Mouse (Mus musculus) inflammation-experienced regulatory T-cells (primary cell): ENCODE results near the gene Olfr1036. TPM values are rescaled to one million over a fixed set of nuclear protein-coding genes. Genes with fewer than 3 reads are reported as not detected.

Experiments used
- polyA plus RNA-seq, 2 experiments: library from polyadenylated mRNA; unstranded; fragments of 100-300 nt; shearing (Covaris generic); gene quantifications; one replicate each; pipeline ENCODE4 v1.2.1; 2017

Gene Olfr1036
- polyA plus RNA-seq = under 1 TPM in 1 of 2 experiments, not detected in 1; 0.14 TPM

DNA sequence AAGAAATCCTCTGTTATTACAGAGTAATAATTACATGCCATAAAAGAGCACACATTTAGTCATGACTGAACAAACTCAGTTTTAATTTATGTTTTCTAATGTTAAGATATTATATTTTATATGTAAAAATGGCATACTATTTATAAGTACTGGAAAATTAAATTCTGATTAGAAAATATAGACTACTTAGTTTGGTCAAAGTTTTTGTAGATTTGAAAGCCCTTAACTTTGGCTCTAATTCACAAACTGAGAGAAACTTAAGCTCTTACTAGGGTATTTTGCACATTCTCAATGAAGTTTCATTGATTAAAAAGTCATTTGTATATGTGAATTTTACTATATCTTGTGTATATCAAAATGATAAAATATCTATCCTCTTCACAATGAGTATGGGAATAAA, at the start of gene Olfr1036:
Gene Olfr1036 (plus strand): TSS at position 301 of the 400 bp plus-strand sequence.

DNA sequence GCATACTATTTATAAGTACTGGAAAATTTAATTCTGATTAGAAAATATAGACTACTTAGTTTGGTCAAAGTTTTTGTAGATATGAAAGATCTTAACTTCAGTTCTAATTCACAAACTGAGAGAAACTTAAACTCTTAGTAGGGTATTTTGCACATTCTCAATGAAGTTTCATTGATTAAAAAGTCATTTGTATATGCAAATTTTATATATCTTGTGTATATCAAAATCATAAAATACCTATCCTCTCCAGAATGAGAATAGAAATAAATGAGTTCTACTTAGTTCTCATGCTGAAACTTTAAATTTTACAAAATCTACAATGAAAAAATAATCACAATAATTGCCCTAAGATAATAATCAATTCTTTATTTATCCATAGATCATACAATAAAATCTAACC, 28.2 kb upstream of the Olfr1036 start, which contains the start of gene Olfr1034:
Gene Olfr1034 (plus strand): TSS at position 301 of the 400 bp plus-strand sequence.

DNA sequence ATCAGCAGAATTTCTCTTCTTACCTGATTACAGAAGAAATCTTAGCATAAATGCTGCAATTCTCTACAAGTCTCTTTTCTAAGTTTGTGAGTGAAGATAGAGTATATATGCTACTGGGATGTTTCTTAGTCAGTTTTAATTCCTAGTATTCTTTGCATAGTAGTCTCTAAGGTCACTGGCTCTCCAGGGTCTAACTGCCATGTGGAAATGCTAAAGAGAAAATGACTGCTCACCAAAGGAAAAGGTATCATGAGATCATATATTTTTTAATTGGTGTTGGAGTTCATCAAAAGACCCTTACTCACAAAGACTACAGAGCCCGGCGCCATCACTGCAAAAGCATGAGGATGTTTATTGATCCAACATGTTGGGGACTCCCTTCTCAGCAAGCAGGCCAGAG, 13.5 kb downstream of the Olfr1036 start, which contains the start of gene Olfr1037:
Gene Olfr1037 (minus strand): TSS at position 101 of the 400 bp plus-strand sequence.

Other genes with a start within 250 kb of the Olfr1036 start
- not detected for gene Olfr1019, start 228.5 kb upstream of the Olfr1036 start, polyA plus RNA-seq
- 1 to 10 TPM in 1 of 2 experiments, under 1 TPM in 1; 0.10 to 1.7 TPM for gene Olfr1020, start 227.0 kb upstream of the Olfr1036 start, polyA plus RNA-seq
- not detected for gene Olfr1022, start 205.4 kb upstream of the Olfr1036 start, polyA plus RNA-seq
- gene Olfr1023, start 188.4 kb upstream of the Olfr1036 start, polyA plus RNA-seq = not detected
- not detected for gene Olfr1024, start 168.9 kb upstream of the Olfr1036 start, polyA plus RNA-seq
- not detected for gene Olfr1025-ps1, start 158.8 kb upstream of the Olfr1036 start, polyA plus RNA-seq
- 1 to 10 TPM in 1 of 2 experiments, not detected in 1; 1.2 TPM for gene Olfr1026, start 152.4 kb upstream of the Olfr1036 start, polyA plus RNA-seq
- under 1 TPM in 1 of 2 experiments, not detected in 1; 0.66 TPM for gene Olfr1028, start 123.6 kb upstream of the Olfr1036 start, polyA plus RNA-seq
- under 1 TPM; 0.07 to 0.39 TPM for gene Olfr1029, start 100.1 kb upstream of the Olfr1036 start, polyA plus RNA-seq
- gene Olfr1030, start 94.7 kb upstream of the Olfr1036 start, polyA plus RNA-seq = under 1 TPM; 0.37 to 0.62 TPM
- gene Olfr1031, start 83.7 kb upstream of the Olfr1036 start, polyA plus RNA-seq = not detected
- not detected for gene Olfr1032, start 68.5 kb upstream of the Olfr1036 start, polyA plus RNA-seq
- 1 to 10 TPM; 1.7 to 5.1 TPM for gene Olfr1033, start 53.4 kb upstream of the Olfr1036 start, polyA plus RNA-seq
- gene Olfr1034, start 28.1 kb upstream of the Olfr1036 start, polyA plus RNA-seq = not detected
- gene Olfr1037, start 13.4 kb downstream of the Olfr1036 start, polyA plus RNA-seq = not detected
- not detected for gene Olfr1039, start 61.9 kb downstream of the Olfr1036 start, polyA plus RNA-seq
- not detected for gene Olfr1040, start 72.7 kb downstream of the Olfr1036 start, polyA plus RNA-seq
- under 1 TPM; 0.12 to 0.98 TPM for gene Olfr1042, start 87.8 kb downstream of the Olfr1036 start, polyA plus RNA-seq
- gene Olfr1043, start 93.5 kb downstream of the Olfr1036 start, polyA plus RNA-seq = 1 to 10 TPM in 1 of 2 experiments, under 1 TPM in 1; 0.12 to 3.0 TPM
- under 1 TPM in 1 of 2 experiments, not detected in 1; 0.99 TPM for gene Olfr1044, start 103.8 kb downstream of the Olfr1036 start, polyA plus RNA-seq
- gene Olfr52, start 111.7 kb downstream of the Olfr1036 start, polyA plus RNA-seq = under 1 TPM; 0.07 to 0.10 TPM
- gene Olfr1045, start 129.0 kb downstream of the Olfr1036 start, polyA plus RNA-seq = not detected
- gene Olfr1046, start 145.3 kb downstream of the Olfr1036 start, polyA plus RNA-seq = not detected
- gene Olfr1047, start 157.4 kb downstream of the Olfr1036 start, polyA plus RNA-seq = not detected
- gene Olfr1048, start 166.3 kb downstream of the Olfr1036 start, polyA plus RNA-seq = not detected
- gene Olfr1049, start 184.3 kb downstream of the Olfr1036 start, polyA plus RNA-seq = under 1 TPM in 1 of 2 experiments, not detected in 1; 0.64 TPM
- not detected for gene Olfr1051, start 205.1 kb downstream of the Olfr1036 start, polyA plus RNA-seq
- under 1 TPM in 1 of 2 experiments, not detected in 1; 0.20 TPM for gene Olfr1052, start 218.5 kb downstream of the Olfr1036 start, polyA plus RNA-seq
- not detected for gene Olfr1053, start 241.3 kb downstream of the Olfr1036 start, polyA plus RNA-seq